ENCODE assay signal across 8 mouse cellular contexts in the genomic region with DNA sequence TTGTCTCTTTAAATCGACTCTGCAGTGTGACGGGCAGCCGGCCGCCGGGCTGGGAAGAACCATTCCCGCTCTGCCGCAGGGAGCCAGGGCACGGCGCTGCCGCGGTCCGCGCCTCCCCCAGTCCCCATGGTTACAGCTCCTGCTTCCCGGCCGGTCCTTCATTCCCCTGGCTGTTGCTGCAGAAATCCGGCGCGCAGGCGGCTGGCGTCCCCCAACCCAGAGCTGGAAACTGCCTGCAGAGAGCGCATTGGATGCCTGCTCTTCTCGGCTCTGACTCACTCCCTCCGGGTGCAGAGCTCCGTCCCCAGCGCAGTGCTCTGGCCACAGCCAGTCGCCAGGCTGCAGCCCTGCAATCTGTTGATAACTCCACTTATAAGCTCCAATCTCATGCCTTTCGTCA. TPM values are rescaled to one million over a fixed set of nuclear protein-coding genes. Genes with fewer than 3 reads are reported as not detected.
DNase-seq lines count a peak whose midpoint lies in the region; ATAC-seq and TF ChIP-seq lines count a peak whose summit lies in the region.

Gene Adgra1, plus strand, starts transcription at position 139 of the 400 bp plus-strand sequence.

- peak; percentile 73 for DNase-seq in adrenal gland, postnatal 10 days
- DNase-seq in embryo, embryonic 10 days (ENCODE audit: low spot score) = peak; percentile 89
- peak; percentile 3 to 19 for DNase-seq in gastrocnemius, adult 8-10 months (ENCODE audit: low spot score in 2 of 2)
- peak; percentile 90 to 92 for DNase-seq in left cerebral cortex, postnatal 36 days (ENCODE audit: low spot score in 2 of 2)
- peak; percentile 59 to 64 for DNase-seq in urinary bladder, postnatal 4 days (ENCODE audit: low spot score in 2 of 2)
- no peak for DNase-seq in thymus, adult 2 months

- TF ChIP-seq CTCF in thymus, adult 2 months (IDR thresholded peaks at IDR 0.05; ENCODE audit: borderline replicate concordance, control insufficient read depth, extremely low read depth, insufficient read depth, low read length, poor library complexity) = no peak

- H3K4me3 ChIP-seq in hindbrain, embryonic 16.5 days (ENCODE audit: low read length) = peak within 1 kb of the TSS; percentile 46
- H3K4me3 ChIP-seq in neural tube, embryonic 14.5 days (ENCODE audit: low read depth, low read length) = peak within 1 kb of the TSS; percentile 22
- H3K4me3 ChIP-seq in thymus, adult 2 months (ENCODE audit: control insufficient read depth, insufficient read depth, low read length) = no peak within 1 kb of the TSS

- no peaks in the 10 kb centered on the region for H3K36me3 ChIP-seq in hindbrain, embryonic 16.5 days (ENCODE audit: control insufficient read depth, insufficient read depth, low read length)
- H3K36me3 ChIP-seq in neural tube, embryonic 14.5 days (ENCODE audit: control insufficient read depth, insufficient read depth, low read length) = no peaks in the 10 kb centered on the region
- H3K36me3 ChIP-seq in thymus, adult 2 months (ENCODE audit: control insufficient read depth, insufficient read depth, low read length) = no peaks in the 10 kb centered on the region

- no peaks in the 10 kb centered on the region for H3K27me3 ChIP-seq in hindbrain, embryonic 16.5 days (replicated peaks; ENCODE audit: control insufficient read depth, insufficient read depth, low read length)
- no peaks in the 10 kb centered on the region for H3K27me3 ChIP-seq in neural tube, embryonic 14.5 days (ENCODE audit: control insufficient read depth, insufficient read depth, low read length)
- H3K27me3 ChIP-seq in thymus, adult 2 months (ENCODE audit: control insufficient read depth, insufficient read depth, low read length) = no peaks in the 10 kb centered on the region

- ATAC-seq in hindbrain, embryonic 16.5 days = peak; percentile 88
- ATAC-seq in neural tube, embryonic 14.5 days (ENCODE audit: low read depth) = peak; percentile 88

- peak within 1 kb of the TSS; percentile 87 for H3K27ac ChIP-seq in hindbrain, embryonic 16.5 days (ENCODE audit: low read depth, low read length)
- H3K27ac ChIP-seq in neural tube, embryonic 14.5 days (ENCODE audit: low read depth, low read length) = peak within 1 kb of the TSS; percentile 76
- H3K27ac ChIP-seq in thymus, adult 2 months (ENCODE audit: control insufficient read depth, insufficient read depth, low read length) = no peak within 1 kb of the TSS

- no peak for TF ChIP-seq POLR2A in thymus, adult 2 months (IDR thresholded peaks at IDR 0.05; ENCODE audit: control insufficient read depth, extremely low read depth, insufficient read depth, low read length, poor library complexity)

- WGBS in hindbrain, embryonic 16.5 days = 0% methylated on average over 27 of the region's 27 CpGs
- WGBS in neural tube, embryonic 14.5 days = under 1% methylated on average over 27 of the region's 27 CpGs
- WGBS in thymus, adult 2 months = 5% methylated on average over 27 of the region's 27 CpGs

- peaks cover 31% of the 10 kb centered on the region for H3K4me1 ChIP-seq in hindbrain, embryonic 16.5 days (ENCODE audit: control insufficient read depth, insufficient read depth, low read depth, low read length)
- H3K4me1 ChIP-seq in neural tube, embryonic 14.5 days (ENCODE audit: control insufficient read depth, insufficient read depth, low read length) = peaks cover 24% of the 10 kb centered on the region
- H3K4me1 ChIP-seq in thymus, adult 2 months (replicated peaks; ENCODE audit: control insufficient read depth, insufficient read depth, low read length) = no peaks in the 10 kb centered on the region

- H3K9me3 ChIP-seq in hindbrain, embryonic 16.5 days (ENCODE audit: control insufficient read depth, low read length) = no peaks in the 10 kb centered on the region
- H3K9me3 ChIP-seq in neural tube, embryonic 14.5 days (ENCODE audit: control insufficient read depth, low read length) = no peaks in the 10 kb centered on the region

- intact Hi-C loops in left cerebral cortex, postnatal 36 days (cut with DNase I) = no loop called here

- H3K9ac ChIP-seq in hindbrain, embryonic 16.5 days (ENCODE audit: low read depth, low read length) = peak within 1 kb of the TSS; percentile 66
- H3K9ac ChIP-seq in neural tube, embryonic 14.5 days (replicated peaks; ENCODE audit: low read depth, low read length) = peak within 1 kb of the TSS; percentile 2

- H3K4me2 ChIP-seq in hindbrain, embryonic 16.5 days (ENCODE audit: low read length) = peak within 1 kb of the TSS; percentile 75
- H3K4me2 ChIP-seq in neural tube, embryonic 14.5 days (ENCODE audit: low read depth, low read length) = peak within 1 kb of the TSS; percentile 45

RNA-seq across cellular contexts. Expression of gene Adgra1, which starts in this region (rescaled TPM):
- total RNA-seq in adrenal gland, postnatal 10 days (2021) = 1 to 10 TPM; 2.4 to 3.9 TPM
- total RNA-seq in gastrocnemius, adult 8-10 months (2022) = not detected
- 27.2 and 30.7 TPM in 2 replicates for polyA plus RNA-seq in hindbrain, embryonic 16.5 days (2015; fragmentation: Nextera tagmentation; extraction: Ambion mirVana)
- 10 to 100 TPM; 57.5 to 67.0 TPM for total RNA-seq in left cerebral cortex, postnatal 36 days (2021)
- polyA plus RNA-seq in neural tube, embryonic 14.5 days (2014; fragmentation: Nextera tagmentation; extraction: Ambion mirVana) = 25.0 and 26.4 TPM in 2 replicates
- polyA plus RNA-seq in thymus, adult 2 months (2012; rRNA removed) = 0.08 and 0.10 TPM in 2 replicates

Comparison
In these comparisons a context has a peak if more than half of its experiments do, and no peak if none do; other contexts are left out.
1. RNA of gene Adgra1 (total RNA-seq): 57.5 to 67.0 TPM in left cerebral cortex, postnatal 36 days; 2.4 to 3.9 TPM in adrenal gland, postnatal 10 days and not detected in gastrocnemius, adult 8-10 months; every median in the first group is over 10 times any median in the second.
2. RNA of gene Adgra1 (polyA plus RNA-seq): 27.2 to 30.7 TPM in hindbrain, embryonic 16.5 days and 25.0 to 26.4 TPM in neural tube, embryonic 14.5 days; 0.08 to 0.10 TPM in thymus, adult 2 months; every median in the first group is over 10 times any median in the second.
3. Peak in DNase-seq in gastrocnemius, adult 8-10 months; RNA of the gene not detected or under 1 TPM.